Mouse (Mus musculus) liver, postnatal 0 days (tissue): Measurements from ENCODE around the gene Defb45.

Source experiments
- CTCF ChIP-seq: sonication (generic); IDR thresholded peaks from 2 replicates; pipeline ENCODE4 v1.5.1; 2016; ENCODE audit warnings: antibody characterized with exemption, low read depth
- EP300 ChIP-seq: IDR thresholded peaks from 2 replicates; pipeline ENCODE4 v1.6.1; 2016; ENCODE audit warnings: antibody characterized with exemption, low read depth, mild to moderate bottlenecking

GRCm38 (mm10) chr2:152569038-152569437 lies 30.2 kb downstream of the Defb45 start, which contains the start of gene Gm17416:
- TF ChIP-seq CTCF: no peak
- TF ChIP-seq EP300: no peak
